Mouse (Mus musculus): Measurements from ENCODE around the gene Pbrm1. TPM values are rescaled to one million over a fixed set of nuclear protein-coding genes. Genes with fewer than 3 reads are reported as not detected.

The Pbrm1 gene
- polyA plus RNA-seq, 1 experiment from 2014 or later: 47.9 TPM

DNA sequence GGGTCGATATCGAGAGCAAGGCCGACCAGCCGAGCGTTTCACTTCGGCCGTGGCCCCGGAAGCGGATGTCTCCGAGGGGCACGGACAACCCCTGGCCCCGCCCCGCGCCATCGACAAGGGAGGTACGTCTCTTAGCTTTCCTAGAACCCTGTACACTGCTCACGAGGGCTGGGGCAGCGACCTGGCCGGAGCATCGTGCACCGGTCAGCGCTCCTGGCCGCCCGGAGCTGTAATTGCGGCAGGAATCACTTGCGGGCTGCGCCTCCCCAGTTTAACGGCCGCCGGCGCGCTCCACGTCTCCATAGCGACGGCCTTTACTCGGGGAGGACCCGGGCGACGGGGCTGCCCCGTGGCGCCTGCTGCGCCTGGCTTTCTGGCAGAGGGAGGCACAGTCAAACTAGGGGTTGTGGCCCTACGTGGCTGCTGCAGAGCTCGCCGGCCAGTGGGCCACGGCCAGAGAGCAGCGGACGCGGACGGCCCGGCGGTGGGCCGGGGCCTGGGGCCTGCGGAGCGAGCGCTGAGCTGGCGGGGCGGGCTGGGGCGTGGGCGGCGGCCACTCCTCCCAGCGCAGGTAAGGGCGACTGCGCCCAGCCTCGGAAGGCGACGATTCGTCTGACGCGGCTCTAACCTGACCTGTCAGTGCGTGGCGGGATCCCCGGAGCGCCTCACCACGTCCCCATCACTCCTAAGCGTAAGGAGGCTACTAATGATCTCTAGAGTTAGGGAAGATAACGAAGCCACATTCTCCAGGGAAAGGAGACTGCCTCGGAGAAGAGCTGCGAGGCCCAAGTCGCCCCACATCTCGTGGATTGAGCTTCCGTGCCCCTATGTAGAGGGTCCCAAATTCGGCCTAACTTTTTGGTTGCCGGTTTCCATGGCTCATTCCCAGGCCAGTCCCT lies 17.4 kb upstream of the Pbrm1 start, which contains the start of the genes Glt8d1 and Spcs1:
TSS of gene Glt8d1 (plus strand) at position 94 of the 899 bp plus-strand sequence.
TSS of gene Spcs1 (minus strand) at position 366 of the 899 bp plus-strand sequence.
- Histone ChIP-seq H3K4me3 (ENCODE audit: low read depth, low read length) (peak within 1 kb of the TSS; percentile 84), H3K9ac (ENCODE audit: low read length) (peak within 1 kb of the TSS; percentile 94), H3K4me1 (replicated peaks; ENCODE audit: control insufficient read depth, insufficient read depth) (no peaks in the 10 kb centered on the region), H3K27ac (replicated peaks) (peak within 1 kb of the TSS; percentile 96), H3K27me3 (ENCODE audit: control insufficient read depth, insufficient read depth, low read length) (no peaks in the 10 kb centered on the region), H3K9me3 (ENCODE audit: control insufficient read depth, low read length) (no peaks in the 10 kb centered on the region), H3K36me3 (ENCODE audit: control insufficient read depth, insufficient read depth, low read length) (no peaks in the 10 kb centered on the region; the same call in 1 of the 2 replicates), H3K4me2 (replicated peaks; ENCODE audit: low read depth) (peak within 1 kb of the TSS; percentile 71)
- under 1% methylated on average over 74 of the region's 84 CpGs for WGBS
- peak; percentile 94 for ATAC-seq (ENCODE audit: low FRiP score, low TSS enrichment)
- peak; percentile 91 for DNase-seq (ENCODE audit: low spot score)
- TF ChIP-seq EP300 (optimal IDR thresholded peaks at IDR 0.05) (no peak), CTCF (IDR thresholded peaks at IDR 0.05; ENCODE audit: low read depth) (no peak)

- H3K9ac ChIP-seq (ENCODE audit: low read length): no peak overlapping the region
- DNase-seq (ENCODE audit: low spot score) (no peak), ATAC-seq (ENCODE audit: low FRiP score, low TSS enrichment) (no peak)
- no peaks in the 10 kb centered on the region for H3K9me3 ChIP-seq (ENCODE audit: control insufficient read depth, low read length)
- 67% methylated on average over 2 of the region's 2 CpGs for WGBS
- TF ChIP-seq EP300 (optimal IDR thresholded peaks at IDR 0.05) (no peak), CTCF (IDR thresholded peaks at IDR 0.05; ENCODE audit: low read depth) (no peak)
- no peaks in the 10 kb centered on the region for H3K27me3 ChIP-seq (ENCODE audit: control insufficient read depth, insufficient read depth, low read length)
- no peak overlapping the region for H3K4me3 ChIP-seq (ENCODE audit: low read depth, low read length)
- peaks cover 5% of the 10 kb centered on the region; the same call in 1 of the 2 replicates for H3K36me3 ChIP-seq (ENCODE audit: control insufficient read depth, insufficient read depth, low read length)
- H3K4me1 ChIP-seq (replicated peaks; ENCODE audit: control insufficient read depth, insufficient read depth): no peaks in the 10 kb centered on the region
- H3K27ac ChIP-seq (replicated peaks): no peak overlapping the region
- no peak overlapping the region for H3K4me2 ChIP-seq (replicated peaks; ENCODE audit: low read depth)
Observed at GRCm38 (mm10) chr14:31004527-31004926, 14.4 kb upstream of the Pbrm1 start.

DNA sequence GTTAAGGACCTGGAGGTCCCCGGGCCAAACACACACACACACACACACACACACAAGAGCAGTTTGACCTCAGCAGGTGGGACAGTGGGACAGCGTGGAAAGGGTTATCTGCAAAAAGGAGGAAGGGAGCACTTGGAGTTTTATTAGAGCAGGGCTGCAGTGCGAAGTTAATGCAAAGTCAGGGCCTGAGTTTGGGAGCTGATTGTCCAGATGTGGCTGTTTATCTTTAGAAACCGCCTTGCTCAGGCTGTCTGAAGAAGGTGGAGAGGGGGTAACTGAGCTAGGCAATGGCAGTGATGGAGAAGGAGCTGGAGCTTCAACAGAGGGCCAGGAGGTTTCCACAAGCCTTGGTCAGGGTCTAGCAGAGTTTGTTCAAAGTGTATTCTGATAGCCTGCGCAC lies 12.2 kb upstream of the Pbrm1 start:
- TF ChIP-seq CTCF (IDR thresholded peaks at IDR 0.05; ENCODE audit: low read depth): no peak
- no peak for TF ChIP-seq EP300 (optimal IDR thresholded peaks at IDR 0.05)

DNA sequence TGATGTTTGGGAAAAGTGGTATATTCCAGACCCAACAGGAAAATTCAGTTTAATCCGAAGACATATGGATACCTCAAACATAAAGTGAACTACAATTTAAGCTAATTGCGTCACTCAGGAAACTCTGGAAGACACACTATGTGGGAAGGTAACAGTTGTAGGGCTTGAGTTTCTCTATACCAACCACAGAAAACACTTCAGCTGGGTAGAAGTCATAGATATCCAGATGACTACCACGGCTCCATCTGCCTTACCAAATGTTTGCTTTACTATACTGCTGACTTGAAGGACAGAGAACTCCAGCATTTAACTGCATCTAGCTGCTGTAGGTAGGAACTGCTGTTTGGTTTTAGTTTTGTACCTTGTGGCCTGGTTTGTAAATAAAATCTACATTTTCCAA lies 7.3 kb upstream of the Pbrm1 start:
- Histone ChIP-seq H3K4me3 (ENCODE audit: low read depth, low read length) (no peak overlapping the region), H3K27ac (replicated peaks) (no peak overlapping the region), H3K9me3 (ENCODE audit: control insufficient read depth, low read length) (no peaks in the 10 kb centered on the region), H3K27me3 (ENCODE audit: control insufficient read depth, insufficient read depth, low read length) (no peaks in the 10 kb centered on the region), H3K36me3 (ENCODE audit: control insufficient read depth, insufficient read depth, low read length) (peaks cover 35% of the 10 kb centered on the region), H3K4me2 (replicated peaks; ENCODE audit: low read depth) (no peak overlapping the region), H3K9ac (ENCODE audit: low read length) (no peak overlapping the region), H3K4me1 (replicated peaks; ENCODE audit: control insufficient read depth, insufficient read depth) (no peaks in the 10 kb centered on the region)
- TF ChIP-seq CTCF (IDR thresholded peaks at IDR 0.05; ENCODE audit: low read depth) (no peak), EP300 (optimal IDR thresholded peaks at IDR 0.05) (no peak)
- WGBS: 88% methylated on average over 3 of the region's 3 CpGs
- DNase-seq (ENCODE audit: low spot score): no peak
- no peak for ATAC-seq (ENCODE audit: low FRiP score, low TSS enrichment)

More for the DNA sequence above, 12.2 kb upstream of the Pbrm1 start:
- H3K4me2 ChIP-seq (replicated peaks; ENCODE audit: low read depth): no peak overlapping the region
- ATAC-seq (ENCODE audit: low FRiP score, low TSS enrichment) (no peak), DNase-seq (ENCODE audit: low spot score) (no peak)
- no peaks in the 10 kb centered on the region for H3K9me3 ChIP-seq (ENCODE audit: control insufficient read depth, low read length)
- no peak overlapping the region for H3K4me3 ChIP-seq (ENCODE audit: low read depth, low read length)
- H3K9ac ChIP-seq (ENCODE audit: low read length): no peak overlapping the region
- H3K36me3 ChIP-seq (ENCODE audit: control insufficient read depth, insufficient read depth, low read length): peaks cover 16% of the 10 kb centered on the region
- H3K27me3 ChIP-seq (ENCODE audit: control insufficient read depth, insufficient read depth, low read length): no peaks in the 10 kb centered on the region
- no peak overlapping the region for H3K27ac ChIP-seq (replicated peaks)
- H3K4me1 ChIP-seq (replicated peaks; ENCODE audit: control insufficient read depth, insufficient read depth): no peaks in the 10 kb centered on the region
- WGBS: 68% methylated on average over 5 of the region's 5 CpGs

GRCm38 (mm10) chr14:31013928-31014327 lies 5.0 kb upstream of the Pbrm1 start:
- no peak for ATAC-seq (ENCODE audit: low FRiP score, low TSS enrichment)

DNA sequence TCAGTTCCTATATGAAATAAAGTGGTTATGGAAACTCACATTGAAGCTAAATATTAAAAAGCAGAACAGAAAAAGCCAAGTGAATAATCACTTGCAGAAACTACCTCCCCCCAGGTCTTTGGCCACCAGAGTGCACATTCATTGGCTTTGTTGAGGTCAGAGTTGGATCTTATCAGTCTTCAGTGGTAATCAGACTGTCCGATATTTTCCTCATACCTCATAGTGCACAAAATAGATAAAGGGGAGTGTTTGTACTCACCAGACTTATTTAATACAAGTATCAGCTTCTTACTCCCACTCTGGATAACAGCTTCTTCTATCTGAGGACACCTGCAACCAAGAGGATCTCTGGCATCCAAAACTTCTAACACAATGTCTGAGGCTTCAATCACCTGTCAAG lies 2.9 kb upstream of the Pbrm1 start:
- Histone ChIP-seq H3K9me3 (ENCODE audit: control insufficient read depth, low read length) (no peaks in the 10 kb centered on the region), H3K27ac (replicated peaks) (no peak overlapping the region), H3K4me2 (replicated peaks; ENCODE audit: low read depth) (no peak overlapping the region), H3K4me1 (replicated peaks; ENCODE audit: control insufficient read depth, insufficient read depth) (no peaks in the 10 kb centered on the region), H3K4me3 (ENCODE audit: low read depth, low read length) (no peak overlapping the region), H3K36me3 (ENCODE audit: control insufficient read depth, insufficient read depth, low read length) (peaks cover 27% of the 10 kb centered on the region), H3K27me3 (ENCODE audit: control insufficient read depth, insufficient read depth, low read length) (no peaks in the 10 kb centered on the region), H3K9ac (ENCODE audit: low read length) (no peak overlapping the region)
- no peak for ATAC-seq (ENCODE audit: low FRiP score, low TSS enrichment)
- TF ChIP-seq EP300 (optimal IDR thresholded peaks at IDR 0.05) (no peak), CTCF (IDR thresholded peaks at IDR 0.05; ENCODE audit: low read depth) (no peak)
- DNase-seq (ENCODE audit: low spot score): no peak
- 60% methylated on average over 1 of the region's 1 CpGs for WGBS

More at GRCm38 (mm10) chr14:31013928-31014327, 5.0 kb upstream of the Pbrm1 start:
- no peak overlapping the region for H3K4me3 ChIP-seq (ENCODE audit: low read depth, low read length)
- no peak overlapping the region for H3K27ac ChIP-seq (replicated peaks)
- H3K27me3 ChIP-seq (ENCODE audit: control insufficient read depth, insufficient read depth, low read length): no peaks in the 10 kb centered on the region
- H3K9ac ChIP-seq (ENCODE audit: low read length): no peak overlapping the region
- DNase-seq (ENCODE audit: low spot score): no peak
- no peaks in the 10 kb centered on the region for H3K4me1 ChIP-seq (replicated peaks; ENCODE audit: control insufficient read depth, insufficient read depth)
- no peak overlapping the region for H3K4me2 ChIP-seq (replicated peaks; ENCODE audit: low read depth)
- WGBS: 97% methylated on average over 2 of the region's 2 CpGs
- TF ChIP-seq CTCF (IDR thresholded peaks at IDR 0.05; ENCODE audit: low read depth): no peak
- TF ChIP-seq EP300 (optimal IDR thresholded peaks at IDR 0.05): no peak
- H3K9me3 ChIP-seq (ENCODE audit: control insufficient read depth, low read length): no peaks in the 10 kb centered on the region
- H3K36me3 ChIP-seq (ENCODE audit: control insufficient read depth, insufficient read depth, low read length): peaks cover 30% of the 10 kb centered on the region

Data from stomach, postnatal 0 days (tissue).